Mouse (Mus musculus): ENCODE measurements around the gene Tmem255a.

Tmem255a gene

GRCm38 (mm10) chrX:38166064-38166463 is 86.2 kb downstream of the Tmem255a start:
- DNase-seq (ENCODE audit: low read depth) = no peak

- no peak for DNase-seq (ENCODE audit: low read depth)
Measured at GRCm38 (mm10) chrX:38165315-38165714, 86.9 kb downstream of the Tmem255a start.

GRCm38 (mm10) chrX:38159097-38159496 is 93.1 kb downstream of the Tmem255a start:
- no peak for DNase-seq (ENCODE audit: low read depth)
